Mouse (Mus musculus): ENCODE data around the gene Ddx31. TPM values are rescaled to one million over a fixed set of nuclear protein-coding genes. Genes with fewer than 3 reads are reported as not detected.

Gene Ddx31
- polyA plus RNA-seq (2015; fragmentation: Nextera tagmentation; extraction: Ambion mirVana): 4.7 and 4.9 TPM in 2 replicates

GRCm38 (mm10) chr2:28840222-28840951, at the start of gene Ddx31, which contains the start of gene Gtf3c4:
TSS of gene Ddx31 (plus strand) at chr2:28840406.
TSS of gene Gtf3c4 (minus strand) at chr2:28840360.
- Histone ChIP-seq H3K4me3 (replicated peaks) (peak within 1 kb of the TSS; percentile 93), H3K4me1 (replicated peaks) (peaks cover 48% of the 10 kb centered on the region), H3K9me3 (replicated peaks) (no peaks in the 10 kb centered on the region), H3K4me2 (peak within 1 kb of the TSS; percentile 95), H3K36me3 (replicated peaks) (peaks cover 10% of the 10 kb centered on the region), H3K9ac (peak within 1 kb of the TSS; percentile 82), H3K27me3 (no peaks in the 10 kb centered on the region), H3K27ac (replicated peaks) (peak within 1 kb of the TSS; percentile 88)
- WGBS (ENCODE audit: insufficient replicate concordance): under 1% methylated on average over 63 of the region's 63 CpGs
- peak; percentile 97 for ATAC-seq (ENCODE audit: insufficient read depth)

GRCm38 (mm10) chr2:28792931-28793610, 47.1 kb upstream of the Ddx31 start:
- no peak overlapping the region for H3K4me2 ChIP-seq
- no peak overlapping the region for H3K9ac ChIP-seq

GRCm38 (mm10) chr2:28794623-28795022, 45.6 kb upstream of the Ddx31 start:
- ATAC-seq (ENCODE audit: insufficient read depth): no peak
- H3K27me3 ChIP-seq: 0 out of 2 replicates have a peak, but pooled peaks cover 4% of the 10 kb centered on the region
- no peak overlapping the region for H3K4me3 ChIP-seq (replicated peaks)
- H3K4me2 ChIP-seq: no peak overlapping the region
- H3K9ac ChIP-seq: no peak overlapping the region
- H3K36me3 ChIP-seq (replicated peaks): no peaks in the 10 kb centered on the region; the same call in 1 of the 2 replicates
- 56% methylated on average over 5 of the region's 5 CpGs for WGBS (ENCODE audit: insufficient replicate concordance)
- H3K27ac ChIP-seq (replicated peaks): no peak overlapping the region
- H3K9me3 ChIP-seq (replicated peaks): no peaks in the 10 kb centered on the region
- H3K4me1 ChIP-seq (replicated peaks): no peaks in the 10 kb centered on the region

More at GRCm38 (mm10) chr2:28792931-28793610, 47.1 kb upstream of the Ddx31 start:
- 15% methylated on average over 6 of the region's 6 CpGs for WGBS (ENCODE audit: insufficient replicate concordance)
- no peak overlapping the region for H3K27ac ChIP-seq (replicated peaks)
- H3K9me3 ChIP-seq (replicated peaks): no peaks in the 10 kb centered on the region
- no peak overlapping the region for H3K4me3 ChIP-seq (replicated peaks)
- H3K4me1 ChIP-seq (replicated peaks): no peaks in the 10 kb centered on the region
- 0 out of 2 replicates have a peak, but pooled peaks cover 4% of the 10 kb centered on the region for H3K27me3 ChIP-seq
- no peaks in the 10 kb centered on the region; the same call in 1 of the 2 replicates for H3K36me3 ChIP-seq (replicated peaks)
- ATAC-seq (ENCODE audit: insufficient read depth): no peak

- Histone ChIP-seq H3K4me3 (replicated peaks) (no peak overlapping the region), H3K27me3 (0 out of 2 replicates have a peak, but pooled peaks cover 4% of the 10 kb centered on the region), H3K4me1 (replicated peaks) (no peaks in the 10 kb centered on the region), H3K4me2 (no peak overlapping the region), H3K36me3 (replicated peaks) (no peaks in the 10 kb centered on the region; the same call in 1 of the 2 replicates), H3K27ac (replicated peaks) (no peak overlapping the region), H3K9me3 (replicated peaks) (no peaks in the 10 kb centered on the region), H3K9ac (no peak overlapping the region)
- no peak for ATAC-seq (ENCODE audit: insufficient read depth)
- 11% methylated on average over 8 of the region's 8 CpGs for WGBS (ENCODE audit: insufficient replicate concordance)
Measured at GRCm38 (mm10) chr2:28796298-28796697, 43.9 kb upstream of the Ddx31 start.

GRCm38 (mm10) chr2:28797490-28798106, 42.6 kb upstream of the Ddx31 start:
- 67% methylated on average over 18 of the region's 18 CpGs for WGBS (ENCODE audit: insufficient replicate concordance)
- H3K4me3 ChIP-seq (replicated peaks): no peak overlapping the region
- ATAC-seq (ENCODE audit: insufficient read depth): no peak
- no peaks in the 10 kb centered on the region for H3K9me3 ChIP-seq (replicated peaks)
- no peaks in the 10 kb centered on the region; the same call in 1 of the 2 replicates for H3K36me3 ChIP-seq (replicated peaks)
- H3K4me1 ChIP-seq (replicated peaks): no peaks in the 10 kb centered on the region
- 0 out of 2 replicates have a peak, but pooled peaks cover 4% of the 10 kb centered on the region for H3K27me3 ChIP-seq
- H3K4me2 ChIP-seq: no peak overlapping the region
- no peak overlapping the region for H3K9ac ChIP-seq
- no peak overlapping the region for H3K27ac ChIP-seq (replicated peaks)

- ATAC-seq (ENCODE audit: insufficient read depth): no peak
- H3K9ac ChIP-seq: no peak overlapping the region
- WGBS (ENCODE audit: insufficient replicate concordance): 21% methylated on average over 3 of the region's 3 CpGs
- no peak overlapping the region for H3K4me3 ChIP-seq (replicated peaks)
- no peak overlapping the region for H3K4me2 ChIP-seq
- H3K27ac ChIP-seq (replicated peaks): no peak overlapping the region
- H3K4me1 ChIP-seq (replicated peaks): no peaks in the 10 kb centered on the region
- no peaks in the 10 kb centered on the region for H3K9me3 ChIP-seq (replicated peaks)
- 0 out of 2 replicates have a peak, but pooled peaks cover 4% of the 10 kb centered on the region for H3K27me3 ChIP-seq
- H3K36me3 ChIP-seq (replicated peaks): no peaks in the 10 kb centered on the region; the same call in 1 of the 2 replicates
Measured at GRCm38 (mm10) chr2:28798390-28798789, 41.8 kb upstream of the Ddx31 start.

GRCm38 (mm10) chr2:28799575-28799974, 40.6 kb upstream of the Ddx31 start:
- Histone ChIP-seq H3K36me3 (replicated peaks) (no peaks in the 10 kb centered on the region; the same call in 1 of the 2 replicates), H3K9ac (no peak overlapping the region), H3K4me1 (replicated peaks) (no peaks in the 10 kb centered on the region), H3K4me3 (replicated peaks) (no peak overlapping the region), H3K27ac (replicated peaks) (no peak overlapping the region), H3K9me3 (replicated peaks) (no peaks in the 10 kb centered on the region), H3K4me2 (no peak overlapping the region), H3K27me3 (0 out of 2 replicates have a peak, but pooled peaks cover 4% of the 10 kb centered on the region)
- WGBS (ENCODE audit: insufficient replicate concordance): 37% methylated on average over 2 of the region's 2 CpGs
- no peak for ATAC-seq (ENCODE audit: insufficient read depth)

GRCm38 (mm10) chr2:28803406-28803805, 36.8 kb upstream of the Ddx31 start:
- Histone ChIP-seq H3K27me3 (no peaks in the 10 kb centered on the region), H3K4me2 (no peak overlapping the region), H3K9ac (no peak overlapping the region), H3K36me3 (replicated peaks) (no peaks in the 10 kb centered on the region), H3K4me1 (replicated peaks) (no peaks in the 10 kb centered on the region), H3K9me3 (replicated peaks) (no peaks in the 10 kb centered on the region), H3K4me3 (replicated peaks) (no peak overlapping the region), H3K27ac (replicated peaks) (no peak overlapping the region)
- ATAC-seq (ENCODE audit: insufficient read depth): no peak
- WGBS (ENCODE audit: insufficient replicate concordance): 55% methylated on average over 7 of the region's 7 CpGs

- Histone ChIP-seq H3K4me2 (no peak overlapping the region), H3K4me1 (replicated peaks) (no peaks in the 10 kb centered on the region), H3K4me3 (replicated peaks) (no peak overlapping the region), H3K9me3 (replicated peaks) (no peaks in the 10 kb centered on the region), H3K36me3 (replicated peaks) (no peaks in the 10 kb centered on the region), H3K27me3 (no peaks in the 10 kb centered on the region), H3K27ac (replicated peaks) (no peak overlapping the region), H3K9ac (no peak overlapping the region)
- ATAC-seq (ENCODE audit: insufficient read depth): no peak
- WGBS (ENCODE audit: insufficient replicate concordance): 55% methylated on average over 6 of the region's 6 CpGs
Measured at GRCm38 (mm10) chr2:28808841-28809240, 31.4 kb upstream of the Ddx31 start.

GRCm38 (mm10) chr2:28810260-28811013, 29.8 kb upstream of the Ddx31 start:
- Histone ChIP-seq H3K27me3 (no peaks in the 10 kb centered on the region), H3K9me3 (replicated peaks) (no peaks in the 10 kb centered on the region), H3K9ac (no peak overlapping the region), H3K36me3 (replicated peaks) (no peaks in the 10 kb centered on the region), H3K27ac (replicated peaks) (no peak overlapping the region), H3K4me3 (replicated peaks) (no peak overlapping the region), H3K4me2 (no peak overlapping the region), H3K4me1 (replicated peaks) (no peaks in the 10 kb centered on the region)
- 49% methylated on average over 5 of the region's 5 CpGs for WGBS (ENCODE audit: insufficient replicate concordance)
- no peak for ATAC-seq (ENCODE audit: insufficient read depth)
